Mouse (Mus musculus) naive thymus-derived CD4-positive, alpha-beta T cell, adult 5 months (primary cell): Measurements from ENCODE around the gene Bcdin3d. TPM values are rescaled to one million over a fixed set of nuclear protein-coding genes. Genes with fewer than 3 reads are reported as not detected.

ENCODE experiments used
- polyA plus RNA-seq: library from polyadenylated mRNA; unstranded; fragments of 100-300 nt; shearing (Covaris generic); gene quantifications from one replicate; pipeline ENCODE4 v1.2.1, GENCODE M21; 2017

The Bcdin3d gene
- 13.2 TPM for polyA plus RNA-seq

GRCm38 (mm10) chr15:99474576-99474926, at the start of gene Bcdin3d:
Gene Bcdin3d (minus strand): TSS chr15:99474730.

GRCm38 (mm10) chr15:99457606-99458401, 16.7 kb downstream of the Bcdin3d start, which contains the start of gene Nckap5l:
Gene Nckap5l (minus strand): TSS chr15:99457748.

Other genes starting within 250 kb of the Bcdin3d start
- 1.7 TPM for gene Kcnh3, start 249.9 kb downstream of the Bcdin3d start, polyA plus RNA-seq
- 89.8 TPM for gene Mcrs1, start 222.8 kb downstream of the Bcdin3d start, polyA plus RNA-seq
- 26.7 TPM for gene Prpf40b, start 179.6 kb downstream of the Bcdin3d start, polyA plus RNA-seq
- 0.71 TPM for gene Fam186b, start 178.8 kb downstream of the Bcdin3d start, polyA plus RNA-seq
- gene Fmnl3, start 104.2 kb downstream of the Bcdin3d start, polyA plus RNA-seq: 48.1 TPM
- gene Tmbim6, start 81.8 kb downstream of the Bcdin3d start, polyA plus RNA-seq: 123 TPM
- gene Nckap5l, start 17.0 kb downstream of the Bcdin3d start, polyA plus RNA-seq: 27.7 TPM
- 0.02 TPM for gene Faim2, start 53.4 kb upstream of the Bcdin3d start, polyA plus RNA-seq
- gene Aqp2, start 104.3 kb upstream of the Bcdin3d start, polyA plus RNA-seq: not detected
- not detected for gene Aqp5, start 116.1 kb upstream of the Bcdin3d start, polyA plus RNA-seq
- gene Aqp6, start 126.7 kb upstream of the Bcdin3d start, polyA plus RNA-seq: not detected
- gene Racgap1, start 176.9 kb upstream of the Bcdin3d start, polyA plus RNA-seq: 4.4 TPM
- 0.80 TPM for gene Asic1, start 195.6 kb upstream of the Bcdin3d start, polyA plus RNA-seq
- 36.0 TPM for gene Smarcd1, start 227.4 kb upstream of the Bcdin3d start, polyA plus RNA-seq
- gene Gm17349, start 230.8 kb upstream of the Bcdin3d start, polyA plus RNA-seq: not detected
- gene Gpd1, start 242.8 kb upstream of the Bcdin3d start, polyA plus RNA-seq: not detected